19 mouse cellular contexts compared by ENCODE assay signal in genomic region chr1:191640848-191641247, GRCm38 (mm10).
DNase-seq lines count a peak whose midpoint lies in the region; ATAC-seq and TF ChIP-seq lines count a peak whose summit lies in the region.
"Had no signal": no experiment of that assay in that cellular context is flagged by ENCODE, and none has a peak within 500 bp of the region (broad histone marks: within the 10 kb centered on the region; RNA-seq: fewer than 3 reads in every experiment).

No protein-coding gene starts in this region.

- no peak for ATAC-seq in liver, embryonic 11.5 days (replicated peaks; ENCODE audit: low FRiP score)
- no peak for ATAC-seq in liver, embryonic 12.5 days
- no peak for ATAC-seq in liver, postnatal 0 days
- ATAC-seq: CD4-positive, CD25-positive, alpha-beta regulatory T cell, adult 4 months; forebrain, embryonic 13.5 days; forebrain, postnatal 0 days; hindbrain, postnatal 0 days had no signal

- TF ChIP-seq EP300 in liver, postnatal 0 days (IDR thresholded peaks at IDR 0.05; ENCODE audit: low read depth), result no peak

- no peak for DNase-seq in kidney, adult 2 months
- no peak for DNase-seq in kidney, adult 18-20 months
- no peak for DNase-seq in liver, embryonic 11.5 days (ENCODE audit: low spot score)
- DNase-seq in liver, postnatal 0 days, result no peak
- no peak for DNase-seq in left cerebral cortex, adult 8-10 months (ENCODE audit: low spot score in 2 of 2)
- DNase-seq in adrenal gland, adult 2 months, result no peak
- DNase-seq: cerebellum, adult 18-20 months; cerebellum, adult 9-11 months; cerebellum, postnatal 36 days; forebrain, postnatal 0 days; gastrocnemius, postnatal 14 days had no signal

- peaks cover 6% of the 10 kb centered on the region; the same call in 1 of the 2 replicates for H3K4me1 ChIP-seq in kidney, adult 2 months (ENCODE audit: control insufficient read depth, insufficient read depth, low read length)
- H3K4me1 ChIP-seq in liver, embryonic 11.5 days (replicated peaks; ENCODE audit: control insufficient read depth, insufficient read depth, low read length), result peaks cover 7% of the 10 kb centered on the region; the same call in 1 of the 2 replicates
- H3K4me1 ChIP-seq in liver, embryonic 12.5 days, result no peaks in the 10 kb centered on the region; the same call in 1 of the 2 replicates
- H3K4me1 ChIP-seq in liver, postnatal 0 days (ENCODE audit: insufficient read depth), result peaks cover 17% of the 10 kb centered on the region
- H3K4me1 ChIP-seq: forebrain, embryonic 13.5 days had no signal

- H3K27me3 ChIP-seq in kidney, adult 2 months (replicated peaks; ENCODE audit: control insufficient read depth, insufficient read depth, low read length), result no peaks in the 10 kb centered on the region
- no peaks in the 10 kb centered on the region for H3K27me3 ChIP-seq in liver, embryonic 11.5 days (replicated peaks; ENCODE audit: control insufficient read depth, insufficient read depth, low read length)
- H3K27me3 ChIP-seq in liver, embryonic 12.5 days (replicated peaks), result no peaks in the 10 kb centered on the region; the same call in 1 of the 2 replicates
- no peaks in the 10 kb centered on the region for H3K27me3 ChIP-seq in liver, postnatal 0 days (ENCODE audit: insufficient read depth, low read length)
- H3K27me3 ChIP-seq: forebrain, embryonic 13.5 days; heart, embryonic 15.5 days had no signal

- peak overlapping the region; percentile 66; the same call in 1 of the 2 replicates for H3K27ac ChIP-seq in kidney, adult 2 months (ENCODE audit: insufficient read depth, low read depth, low read length)
- 0 out of 2 replicates have a peak overlapping the region, but pooled peaks have one; percentile 16 for H3K27ac ChIP-seq in liver, embryonic 11.5 days (ENCODE audit: low read depth, low read length)
- peak overlapping the region; percentile 2; the same call in 1 of the 2 replicates for H3K27ac ChIP-seq in liver, embryonic 12.5 days
- peak overlapping the region; percentile 97 for H3K27ac ChIP-seq in liver, postnatal 0 days (ENCODE audit: low read depth)
- H3K27ac ChIP-seq: embryonic facial prominence, embryonic 10.5 days; forebrain, embryonic 13.5 days; hindbrain, embryonic 13.5 days; hindbrain, postnatal 0 days had no signal

- H3K36me3 ChIP-seq in kidney, adult 2 months (ENCODE audit: control insufficient read depth, insufficient read depth, low read length), result no peaks in the 10 kb centered on the region
- H3K36me3 ChIP-seq in liver, embryonic 11.5 days (ENCODE audit: control insufficient read depth, insufficient read depth, low read length), result no peaks in the 10 kb centered on the region
- H3K36me3 ChIP-seq in liver, embryonic 12.5 days, result no peaks in the 10 kb centered on the region
- no peaks in the 10 kb centered on the region for H3K36me3 ChIP-seq in liver, postnatal 0 days (replicated peaks; ENCODE audit: insufficient read depth, low read length)
- H3K36me3 ChIP-seq: embryonic facial prominence, embryonic 10.5 days; G1E; heart, embryonic 15.5 days; hindbrain, embryonic 13.5 days had no signal

- 89% methylated on average over 3 of the region's 3 CpGs for WGBS in kidney, adult 2 months
- WGBS in liver, embryonic 11.5 days, result 76% methylated on average over 3 of the region's 3 CpGs
- 70% methylated on average over 3 of the region's 3 CpGs for WGBS in liver, embryonic 12.5 days (ENCODE audit: insufficient replicate concordance)
- WGBS in liver, postnatal 0 days (ENCODE audit: insufficient replicate concordance), result 64% methylated on average over 3 of the region's 3 CpGs

- no peak overlapping the region for H3K9ac ChIP-seq in liver, embryonic 11.5 days (ENCODE audit: low read depth, low read length)
- H3K9ac ChIP-seq in liver, embryonic 12.5 days, result no peak overlapping the region
- H3K9ac ChIP-seq in liver, postnatal 0 days (replicated peaks), result no peak overlapping the region
- H3K9ac ChIP-seq: forebrain, embryonic 13.5 days; forebrain, postnatal 0 days; heart, embryonic 15.5 days; hindbrain, embryonic 13.5 days had no signal

- H3K9me3 ChIP-seq in liver, embryonic 11.5 days (ENCODE audit: control insufficient read depth, low read length), result no peaks in the 10 kb centered on the region
- H3K9me3 ChIP-seq in liver, embryonic 12.5 days (replicated peaks), result no peaks in the 10 kb centered on the region
- H3K9me3 ChIP-seq in liver, postnatal 0 days (ENCODE audit: low read length), result no peaks in the 10 kb centered on the region
- H3K9me3 ChIP-seq: embryonic facial prominence, embryonic 10.5 days; forebrain, embryonic 13.5 days; G1E; heart, embryonic 15.5 days; hindbrain, embryonic 13.5 days had no signal

- no peak for TF ChIP-seq CTCF in kidney, adult 2 months (conservative IDR thresholded peaks at IDR 0.05; ENCODE audit: insufficient read depth, insufficient read length, low read depth, low read length)
- no peak for TF ChIP-seq CTCF in liver, postnatal 0 days (IDR thresholded peaks at IDR 0.05; ENCODE audit: low read depth)

- H3K4me3 ChIP-seq in kidney, adult 2 months (ENCODE audit: insufficient read depth, low read depth, low read length), result no peak overlapping the region
- H3K4me3 ChIP-seq in liver, embryonic 11.5 days (ENCODE audit: low read depth, low read length), result no peak overlapping the region
- no peak overlapping the region for H3K4me3 ChIP-seq in liver, embryonic 12.5 days
- H3K4me3 ChIP-seq in liver, postnatal 0 days (ENCODE audit: low read depth, low read length), result no peak overlapping the region
- H3K4me3 ChIP-seq: embryonic facial prominence, embryonic 10.5 days; forebrain, embryonic 13.5 days; heart, embryonic 15.5 days; hindbrain, embryonic 13.5 days had no signal

- TF ChIP-seq POLR2A in kidney, adult 2 months (IDR thresholded peaks at IDR 0.05; ENCODE audit: low read depth, low read length), result no peak

- no peak overlapping the region for H3K4me2 ChIP-seq in liver, embryonic 11.5 days
- no peak overlapping the region for H3K4me2 ChIP-seq in liver, embryonic 12.5 days
- no peak overlapping the region for H3K4me2 ChIP-seq in liver, postnatal 0 days (ENCODE audit: low read depth, low read length)
- H3K4me2 ChIP-seq: forebrain, embryonic 13.5 days; heart, embryonic 15.5 days; hindbrain, embryonic 13.5 days had no signal

Comparison
In these comparisons a context has a peak if more than half of its experiments do, and no peak if none do; other contexts are left out.
1. H3K27ac ChIP-seq: peak in every context shown above with its lines; median percentile 97 in liver, postnatal 0 days; 66 in kidney, adult 2 months; 16 in liver, embryonic 11.5 days; 2 in liver, embryonic 12.5 days.